Mouse (Mus musculus) T-helper 17 cell (primary cell): ENCODE data around the gene Bmf.

Experiments used
- in situ Hi-C, 2 experiments: fragments of 300-600 bp; cut with MboI, MseI; formaldehyde crosslinking; loops; 1 replicate in 1 of 2; 2 replicates in 1 of 2; pipeline ENCODE4 v1.15.1; 2025; ENCODE audit warnings: high pct_unique_total_duplicates in 2 of 2

Bmf gene

DNA sequence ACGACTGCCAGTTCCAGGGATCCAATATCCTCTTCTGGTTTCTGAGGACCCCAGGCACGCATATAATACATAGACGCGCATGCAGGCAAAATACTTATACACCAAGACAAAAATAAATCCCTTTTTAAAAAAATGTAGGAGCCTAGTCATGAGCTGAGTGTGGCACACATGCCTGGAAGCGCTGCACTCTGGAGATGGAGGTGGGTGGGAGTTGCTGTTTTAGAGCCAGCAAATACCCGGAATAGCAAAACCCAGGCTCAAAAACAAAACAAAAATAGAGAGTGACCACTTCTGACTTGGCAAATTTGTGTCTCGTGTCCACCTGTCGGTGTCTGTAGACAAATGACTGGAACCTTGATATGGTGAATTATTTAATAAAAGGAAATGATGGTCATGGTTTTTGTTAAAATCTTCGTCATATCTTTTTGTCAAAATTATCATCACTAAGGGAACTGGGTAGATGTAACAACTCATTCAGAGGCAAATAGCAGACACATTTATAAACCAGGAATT, 65.0 kb downstream of the Bmf start:
- in situ Hi-C loops = no loop called here

- in situ Hi-C loops = no loop called here
Measured at GRCm38 (mm10) chr2:118483032-118483431, 66.5 kb downstream of the Bmf start.

- in situ Hi-C loops = no loop called here
Measured at GRCm38 (mm10) chr2:118480886-118481285, 68.6 kb downstream of the Bmf start.

- in situ Hi-C loops = no loop called here
Measured at GRCm38 (mm10) chr2:118479550-118479909, 70.0 kb downstream of the Bmf start, which contains the start of gene Srp14. Gene Srp14 (minus strand): TSS chr2:118479711.

- in situ Hi-C loops = no loop called here
Measured at GRCm38 (mm10) chr2:118478833-118479549, 70.5 kb downstream of the Bmf start.
